Mouse (Mus musculus): Measurements from ENCODE around the gene Phldb2. TPM values are rescaled to one million over a fixed set of nuclear protein-coding genes. Genes with fewer than 3 reads are reported as not detected.
A peak's percentile ranks its signal among the peaks of the same experiment; 100 is the strongest.

Phldb2 gene
- 7.2 and 7.8 TPM in 2 replicates for polyA plus RNA-seq (2015; fragmentation: Nextera tagmentation; extraction: Ambion mirVana)

DNA sequence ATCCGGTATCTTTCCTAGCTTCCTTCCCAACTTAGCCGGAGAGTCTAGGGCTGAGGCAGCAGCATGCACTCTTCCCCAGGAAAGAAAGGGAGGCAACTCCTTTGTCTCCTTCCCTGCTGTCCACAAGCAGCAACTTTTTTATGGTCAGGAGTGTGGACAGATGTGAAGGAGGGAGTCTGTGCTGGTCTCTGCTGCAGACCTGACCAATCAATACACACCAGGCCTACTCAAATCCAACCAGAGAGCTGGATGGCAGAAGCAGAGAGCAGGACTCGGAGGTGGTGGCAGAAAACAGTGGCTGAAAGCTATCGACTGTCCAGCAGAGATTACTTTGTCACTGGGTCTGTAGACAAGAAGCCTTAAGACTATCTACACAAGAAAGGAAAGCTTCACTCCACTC, at the start of gene Phldb2:
Gene Phldb2 (minus strand): TSS at position 205 of the 400 bp plus-strand sequence.
- Histone ChIP-seq H3K9ac (replicated peaks) (no peak within 1 kb of the TSS), H3K27ac (replicated peaks) (no peak within 1 kb of the TSS), H3K4me1 (no peaks in the 10 kb centered on the region), H3K36me3 (no peaks in the 10 kb centered on the region), H3K27me3 (no peaks in the 10 kb centered on the region), H3K9me3 (no peaks in the 10 kb centered on the region), H3K4me2 (replicated peaks) (no peak within 1 kb of the TSS), H3K4me3 (no peak within 1 kb of the TSS)
- ATAC-seq (replicated peaks), result no peak
- 90% methylated on average over 4 of the region's 4 CpGs for WGBS

DNA sequence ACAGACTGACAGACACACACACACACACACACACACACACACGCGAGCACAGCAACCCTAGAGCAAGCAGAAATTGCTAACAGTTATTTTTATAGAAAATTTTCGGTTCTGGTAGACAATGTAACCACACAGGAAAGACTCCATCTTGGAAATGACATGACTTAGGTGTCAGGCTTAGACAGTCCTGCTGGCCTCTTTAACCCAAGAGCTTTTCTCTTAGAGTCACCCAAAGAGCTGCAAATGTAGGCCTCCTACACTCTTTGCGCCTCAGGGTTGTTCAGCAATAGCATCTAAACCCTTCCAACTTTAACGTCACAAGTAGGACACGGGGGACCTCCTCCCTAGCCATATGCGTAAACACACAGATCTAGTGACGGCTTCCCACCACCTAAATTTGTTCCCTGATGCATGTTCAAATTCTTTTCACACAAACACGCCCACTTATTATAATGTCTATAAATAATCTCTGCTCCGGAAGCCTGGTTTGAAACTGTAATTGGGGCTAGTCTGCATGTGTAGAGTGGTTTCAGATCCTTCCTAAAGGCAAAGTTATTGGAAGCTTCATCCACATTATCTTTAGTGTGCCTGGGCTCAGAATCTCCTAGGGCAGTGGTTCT, 48.3 kb upstream of the Phldb2 start:
- Histone ChIP-seq H3K4me1 (peaks cover 24% of the 10 kb centered on the region), H3K4me3 (no peak overlapping the region), H3K4me2 (replicated peaks) (no peak overlapping the region), H3K36me3 (no peaks in the 10 kb centered on the region), H3K27me3 (no peaks in the 10 kb centered on the region), H3K9ac (replicated peaks) (no peak overlapping the region), H3K27ac (replicated peaks) (no peak overlapping the region), H3K9me3 (no peaks in the 10 kb centered on the region)
- 78% methylated on average over 10 of the region's 10 CpGs for WGBS
- no peak for ATAC-seq (replicated peaks)

DNA sequence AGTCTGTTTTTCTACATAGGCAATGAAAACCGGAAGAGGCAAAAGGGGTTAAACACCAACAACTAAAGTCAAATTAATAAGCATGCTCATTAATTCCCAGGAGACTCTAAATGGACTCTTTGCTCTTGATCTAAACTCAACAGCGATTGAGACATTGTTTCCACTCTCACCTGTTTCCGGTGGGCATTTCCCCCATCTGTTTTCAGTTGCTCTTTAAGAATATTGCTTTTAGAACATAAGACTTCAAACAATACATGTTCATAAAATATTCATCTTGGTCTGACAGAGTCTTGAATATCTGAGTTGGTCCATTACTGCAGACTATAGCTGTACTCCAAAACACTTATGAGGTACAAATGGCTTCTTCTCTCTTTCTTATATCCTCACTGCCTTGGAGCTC, 47.6 kb upstream of the Phldb2 start:
- H3K27me3 ChIP-seq, result no peaks in the 10 kb centered on the region
- no peak overlapping the region for H3K27ac ChIP-seq (replicated peaks)
- no peak overlapping the region for H3K9ac ChIP-seq (replicated peaks)
- H3K4me1 ChIP-seq, result peaks cover 24% of the 10 kb centered on the region
- no peak overlapping the region for H3K4me2 ChIP-seq (replicated peaks)
- 75% methylated on average over 3 of the region's 3 CpGs for WGBS
- ATAC-seq (replicated peaks), result no peak
- H3K9me3 ChIP-seq, result no peaks in the 10 kb centered on the region
- no peaks in the 10 kb centered on the region for H3K36me3 ChIP-seq
- H3K4me3 ChIP-seq, result no peak overlapping the region

DNA sequence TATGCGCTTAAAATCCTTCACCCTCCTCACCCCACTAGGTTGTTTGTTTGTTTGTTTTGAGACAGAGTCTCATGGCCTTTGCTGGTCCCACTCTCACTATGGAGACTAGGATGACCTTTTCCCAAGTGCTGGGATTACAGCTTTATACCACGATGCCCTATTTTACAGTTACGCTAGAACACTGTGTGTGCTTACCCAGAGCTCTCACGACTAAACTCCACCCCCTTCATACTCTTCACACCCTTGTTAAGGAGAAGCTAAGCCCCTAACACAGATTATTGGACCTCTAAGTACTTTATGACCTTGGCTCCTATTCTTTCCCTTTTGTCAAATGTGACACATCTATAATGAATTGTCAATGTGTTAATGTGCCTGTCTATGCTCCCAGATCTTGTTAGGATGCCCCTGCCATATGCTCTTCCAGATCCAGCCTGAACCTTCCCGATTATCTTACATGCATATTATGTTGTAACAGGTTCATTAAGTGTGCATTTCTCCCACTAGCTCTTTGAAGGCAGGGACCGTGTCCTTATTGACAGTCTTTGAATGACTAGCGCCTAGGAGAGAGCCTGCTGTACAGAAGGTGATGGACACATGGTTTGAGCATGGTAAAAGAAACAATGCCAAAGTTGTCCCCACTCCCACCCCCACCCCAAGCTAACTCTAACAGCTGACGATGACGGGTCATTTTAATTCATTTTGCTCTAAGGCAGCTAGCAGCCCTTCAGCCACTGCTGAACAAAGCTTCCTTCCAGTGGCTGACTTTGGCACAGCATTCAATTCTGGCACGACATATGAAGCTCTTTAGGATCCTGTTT, 46.2 kb upstream of the Phldb2 start:
- ATAC-seq (replicated peaks), result peak; percentile 91
- Histone ChIP-seq H3K27ac (replicated peaks) (peak overlapping the region; percentile 24), H3K4me2 (replicated peaks) (no peak overlapping the region)

DNA sequence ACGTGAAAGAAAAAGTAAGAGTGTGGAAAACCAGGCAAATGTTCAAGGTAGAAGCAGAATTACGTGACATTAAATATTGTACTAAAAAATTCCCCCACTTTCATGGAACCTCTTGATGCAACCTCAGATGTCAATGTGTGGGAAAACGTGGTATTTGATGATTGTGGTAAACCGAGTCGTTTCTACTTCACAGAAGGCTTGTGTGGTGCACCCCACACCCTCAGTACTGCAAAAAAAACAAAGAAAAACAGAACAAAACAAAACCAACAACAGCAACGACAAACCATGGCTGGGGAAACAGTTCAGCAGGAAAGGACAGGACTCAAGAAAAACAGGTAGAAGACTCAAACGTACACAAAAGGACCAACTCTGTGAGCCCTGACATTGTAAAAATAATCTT, 44.8 kb upstream of the Phldb2 start:
- Histone ChIP-seq H3K4me1 (peaks cover 24% of the 10 kb centered on the region), H3K36me3 (no peaks in the 10 kb centered on the region), H3K27me3 (no peaks in the 10 kb centered on the region), H3K4me2 (replicated peaks) (no peak overlapping the region), H3K9ac (replicated peaks) (no peak overlapping the region), H3K27ac (replicated peaks) (no peak overlapping the region), H3K4me3 (no peak overlapping the region), H3K9me3 (no peaks in the 10 kb centered on the region)
- WGBS, result 83% methylated on average over 7 of the region's 7 CpGs
- ATAC-seq (replicated peaks), result no peak

More for the DNA sequence above, 46.2 kb upstream of the Phldb2 start:
- no peaks in the 10 kb centered on the region for H3K36me3 ChIP-seq
- H3K4me1 ChIP-seq, result peaks cover 24% of the 10 kb centered on the region
- H3K9me3 ChIP-seq, result no peaks in the 10 kb centered on the region
- H3K4me3 ChIP-seq, result no peak overlapping the region
- H3K27me3 ChIP-seq, result no peaks in the 10 kb centered on the region
- H3K9ac ChIP-seq (replicated peaks), result no peak overlapping the region
- 16% methylated on average over 10 of the region's 10 CpGs for WGBS

DNA sequence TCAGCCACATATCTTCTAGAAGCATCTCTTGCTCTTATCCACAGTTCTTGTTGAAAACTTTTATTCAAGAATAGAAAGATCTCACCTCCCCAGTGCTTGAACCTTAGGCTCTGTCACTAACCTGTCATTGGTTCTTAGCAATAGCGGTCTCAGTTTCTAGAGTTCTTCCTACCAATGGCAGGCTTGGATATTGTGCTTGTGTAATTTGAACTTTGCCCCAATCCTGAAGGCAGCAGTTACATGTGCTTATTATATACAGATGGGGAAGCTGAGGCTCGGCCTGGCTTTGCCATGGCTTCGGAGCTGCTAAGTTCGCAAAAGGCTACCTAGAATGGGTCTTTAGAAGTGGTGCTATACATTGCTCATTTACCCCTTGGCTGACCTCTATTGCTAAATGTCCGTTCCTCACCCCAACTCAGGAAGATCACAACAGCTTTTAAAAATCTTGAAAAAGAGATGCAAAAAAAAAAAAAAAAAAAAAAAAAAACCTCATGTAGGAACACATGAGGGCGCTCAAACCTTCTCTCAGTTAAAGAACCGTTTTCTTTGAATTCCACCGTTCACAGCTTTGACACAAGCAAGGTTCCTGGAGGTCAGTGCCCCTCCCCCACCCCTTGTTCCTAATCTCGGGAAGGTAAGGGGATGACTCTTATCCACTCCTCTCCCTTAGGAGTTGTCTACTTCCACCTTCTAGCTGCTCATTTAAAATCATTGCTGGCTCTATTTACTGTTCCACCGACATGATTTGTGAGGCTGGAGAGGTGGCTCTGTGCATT, 37.7 kb upstream of the Phldb2 start:
- WGBS, result 49% methylated on average over 10 of the region's 10 CpGs
- H3K27ac ChIP-seq (replicated peaks), result no peak overlapping the region
- no peaks in the 10 kb centered on the region for H3K27me3 ChIP-seq
- no peak overlapping the region for H3K9ac ChIP-seq (replicated peaks)
- ATAC-seq (replicated peaks), result no peak
- no peak overlapping the region for H3K4me2 ChIP-seq (replicated peaks)
- no peak overlapping the region for H3K4me3 ChIP-seq
- H3K36me3 ChIP-seq, result no peaks in the 10 kb centered on the region
- H3K4me1 ChIP-seq, result no peaks in the 10 kb centered on the region
- H3K9me3 ChIP-seq, result no peaks in the 10 kb centered on the region

DNA sequence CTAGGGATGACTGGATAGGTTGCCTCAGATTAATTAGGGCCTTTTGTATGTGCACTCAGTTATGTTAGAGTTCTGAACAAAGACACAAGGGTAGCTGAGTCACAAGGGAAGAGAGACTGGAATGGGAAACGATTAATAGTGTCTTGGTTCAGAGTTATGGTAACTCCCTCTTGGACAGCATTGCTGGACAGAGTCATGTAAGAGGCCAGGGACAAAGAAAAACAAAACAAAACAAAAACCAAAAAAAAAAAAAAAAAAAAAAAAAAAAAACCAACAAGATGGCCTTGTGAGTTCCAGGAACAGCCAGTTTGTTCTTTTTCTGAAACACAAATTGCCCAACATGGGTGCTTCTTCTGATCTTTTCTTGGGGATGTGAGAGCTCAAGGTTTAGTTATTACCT, 32.8 kb upstream of the Phldb2 start:
- H3K4me1 ChIP-seq, result no peaks in the 10 kb centered on the region
- no peak overlapping the region for H3K4me3 ChIP-seq
- H3K27me3 ChIP-seq, result no peaks in the 10 kb centered on the region
- no peak for ATAC-seq (replicated peaks)
- no peaks in the 10 kb centered on the region for H3K36me3 ChIP-seq
- WGBS, result 30% methylated on average over 1 of the region's 1 CpGs
- H3K9me3 ChIP-seq, result no peaks in the 10 kb centered on the region
- H3K27ac ChIP-seq (replicated peaks), result no peak overlapping the region
- no peak overlapping the region for H3K4me2 ChIP-seq (replicated peaks)
- no peak overlapping the region for H3K9ac ChIP-seq (replicated peaks)

DNA sequence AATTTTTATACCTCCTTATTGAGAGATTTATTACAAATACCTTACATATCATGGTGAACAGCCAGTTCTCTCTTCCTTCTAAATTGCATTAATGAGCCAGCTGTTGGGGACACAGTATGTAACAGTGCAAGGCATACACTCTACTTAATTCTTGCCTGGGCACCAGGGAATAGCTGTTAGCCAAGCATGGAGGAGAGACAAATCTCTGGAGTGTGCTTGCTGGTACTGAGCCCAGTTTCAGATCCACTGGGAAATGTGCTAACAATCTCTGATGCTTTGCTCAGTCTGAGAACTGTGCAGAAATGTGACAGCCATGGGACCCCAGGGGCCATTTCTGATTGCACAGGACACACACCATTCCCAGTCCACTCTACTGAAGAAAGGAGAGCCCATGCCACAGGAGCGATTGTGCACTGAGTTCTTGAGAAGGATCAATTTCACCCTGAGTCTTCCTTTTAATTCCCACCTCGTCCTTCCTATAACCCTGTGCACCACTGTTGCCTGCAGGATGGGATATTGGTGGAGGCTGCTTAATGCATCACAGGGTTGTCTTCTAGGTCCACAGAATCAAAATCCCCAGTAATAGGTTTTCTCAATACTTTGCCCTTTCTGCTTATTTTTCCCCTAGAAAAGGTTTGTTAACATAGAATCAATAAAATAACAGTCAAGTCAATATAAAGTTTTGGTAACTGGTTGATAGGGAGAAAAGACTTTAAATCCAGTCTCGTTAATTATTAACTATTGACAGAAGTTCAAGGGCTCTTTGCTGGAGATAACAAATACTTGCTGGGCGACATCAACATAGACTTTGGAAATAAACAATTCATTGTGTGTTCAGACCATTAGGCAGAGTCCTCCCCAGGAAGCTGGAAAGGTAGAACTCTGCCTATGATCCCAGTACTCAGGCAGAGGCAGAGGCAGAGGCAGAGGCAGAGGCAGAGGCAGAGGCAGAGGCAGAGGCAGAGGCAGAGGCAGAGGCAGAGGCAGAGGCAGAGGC, 31.5 kb upstream of the Phldb2 start:
- WGBS, result 79% methylated on average over 4 of the region's 4 CpGs
- ATAC-seq (replicated peaks), result 0 out of 2 replicates have a peak, but pooled peaks have one; percentile 13
- Histone ChIP-seq H3K4me3 (no peak overlapping the region), H3K27me3 (no peaks in the 10 kb centered on the region), H3K9ac (replicated peaks) (no peak overlapping the region), H3K27ac (replicated peaks) (no peak overlapping the region; the same call in 1 of the 2 replicates), H3K4me1 (no peaks in the 10 kb centered on the region), H3K9me3 (no peaks in the 10 kb centered on the region), H3K4me2 (replicated peaks) (no peak overlapping the region), H3K36me3 (no peaks in the 10 kb centered on the region)

DNA sequence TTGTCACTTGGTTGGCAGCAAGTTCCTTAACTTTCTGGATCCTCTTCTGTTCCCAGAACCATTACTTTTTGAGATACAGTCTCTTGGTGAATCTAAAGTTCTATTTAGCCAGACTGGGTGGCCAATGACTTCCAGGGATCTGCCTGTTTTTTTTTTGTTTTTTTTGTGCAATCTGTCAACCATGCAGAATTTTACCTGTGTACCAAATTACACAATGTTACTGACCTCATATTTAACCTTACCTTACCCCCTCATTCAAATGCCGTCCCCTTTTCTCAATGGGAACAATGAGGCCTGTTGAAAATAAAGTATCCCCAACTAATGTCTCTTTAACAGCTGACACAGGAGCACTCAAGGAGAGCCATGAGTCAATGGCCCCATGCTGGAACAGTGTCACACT, 22.9 kb upstream of the Phldb2 start:
- no peaks in the 10 kb centered on the region for H3K27me3 ChIP-seq
- H3K9ac ChIP-seq (replicated peaks), result no peak overlapping the region
- H3K9me3 ChIP-seq, result no peaks in the 10 kb centered on the region
- H3K4me1 ChIP-seq, result no peaks in the 10 kb centered on the region
- no peak overlapping the region for H3K4me3 ChIP-seq
- no peak overlapping the region for H3K4me2 ChIP-seq (replicated peaks)
- ATAC-seq (replicated peaks), result no peak
- no peak overlapping the region for H3K27ac ChIP-seq (replicated peaks)
- 82% methylated on average over 1 of the region's 1 CpGs for WGBS
- no peaks in the 10 kb centered on the region for H3K36me3 ChIP-seq

DNA sequence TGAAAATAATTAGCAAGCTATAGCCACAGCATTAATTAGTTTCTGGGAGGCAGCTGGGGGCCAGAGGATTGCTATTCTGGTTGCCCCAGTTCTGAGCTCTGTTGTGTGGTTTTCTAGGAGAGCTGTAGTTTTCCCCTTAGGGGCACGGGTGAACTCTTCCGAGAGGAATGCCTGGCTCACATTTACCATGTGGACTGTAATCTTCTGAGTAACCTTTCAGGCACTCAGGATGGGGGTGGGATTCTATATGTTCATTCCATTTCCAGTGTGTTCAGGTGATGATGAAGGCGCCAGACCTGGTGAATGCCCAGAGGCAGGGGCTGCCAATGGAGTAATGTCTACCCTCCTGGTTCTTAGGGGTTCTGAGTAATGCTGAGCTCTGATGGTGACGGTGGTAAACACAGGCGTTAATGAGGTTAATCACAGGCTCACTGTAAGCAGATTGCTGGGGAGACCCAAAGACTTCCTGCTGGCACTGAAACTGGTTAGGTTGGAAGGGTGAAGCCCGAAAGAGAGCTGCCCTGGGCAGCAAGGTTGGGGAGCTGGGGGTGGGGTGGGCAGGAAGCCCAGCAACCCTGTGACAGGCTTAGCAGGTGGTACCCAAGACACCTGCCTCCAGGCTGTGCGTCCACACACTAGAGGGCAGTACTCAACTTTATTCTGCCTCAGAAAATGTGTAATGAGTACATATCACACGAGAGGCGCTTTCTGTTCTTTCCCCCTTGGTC, 20.7 kb upstream of the Phldb2 start:
- peak; percentile 64 for ATAC-seq (replicated peaks)
- Histone ChIP-seq H3K4me3 (no peak overlapping the region), H3K27me3 (no peaks in the 10 kb centered on the region), H3K4me1 (no peaks in the 10 kb centered on the region), H3K4me2 (replicated peaks) (no peak overlapping the region), H3K9ac (replicated peaks) (no peak overlapping the region), H3K36me3 (0 out of 2 replicates have a peak, but pooled peaks cover 2% of the 10 kb centered on the region), H3K9me3 (no peaks in the 10 kb centered on the region), H3K27ac (replicated peaks) (no peak overlapping the region)
- 59% methylated on average over 9 of the region's 9 CpGs for WGBS

DNA sequence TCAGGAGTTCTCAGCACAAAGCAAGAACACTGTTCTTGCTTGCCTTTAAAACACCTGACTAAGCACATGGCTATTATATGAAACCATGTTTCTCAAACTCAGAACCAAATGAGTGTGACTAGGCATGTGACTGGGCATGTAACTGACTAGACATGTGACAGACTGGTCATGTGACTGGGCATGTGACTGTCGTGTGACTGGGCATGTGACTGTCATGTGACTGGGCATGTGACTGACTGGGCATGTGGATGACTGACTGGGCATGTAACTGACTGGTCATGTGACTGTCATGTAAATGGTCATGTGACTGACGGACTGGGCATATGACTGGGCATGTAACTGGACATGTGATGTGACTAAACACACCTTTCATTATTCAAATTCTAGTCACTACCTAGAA, 16.8 kb upstream of the Phldb2 start:
- WGBS, result 94% methylated on average over 2 of the region's 2 CpGs

More for the DNA sequence above, 16.8 kb upstream of the Phldb2 start:
- no peak overlapping the region for H3K9ac ChIP-seq (replicated peaks)
- peaks cover 3% of the 10 kb centered on the region; the same call in 1 of the 2 replicates for H3K4me1 ChIP-seq
- no peak for ATAC-seq (replicated peaks)
- 0 out of 2 replicates have a peak, but pooled peaks cover 2% of the 10 kb centered on the region for H3K36me3 ChIP-seq
- no peaks in the 10 kb centered on the region for H3K27me3 ChIP-seq
- no peak overlapping the region for H3K4me2 ChIP-seq (replicated peaks)
- H3K4me3 ChIP-seq, result no peak overlapping the region
- H3K27ac ChIP-seq (replicated peaks), result no peak overlapping the region
- H3K9me3 ChIP-seq, result no peaks in the 10 kb centered on the region
